Mouse (Mus musculus) thymus, adult 2 months (tissue): Measurements from ENCODE around the gene Syndig1. TPM values are rescaled to one million over a fixed set of nuclear protein-coding genes. Genes with fewer than 3 reads are reported as not detected.

ENCODE experiments used
- DNase-seq: peaks from one replicate; pipeline ENCODE4 v3.0.0; 2021
- H3K27ac ChIP-seq: fragments of 200-500 bp; 2 replicates; pipeline ENCODE4 v1.5.1; 2012; ENCODE audit warnings: low read length, control low read depth; ENCODE audit not compliant: control insufficient read depth, insufficient read depth
- H3K27me3 ChIP-seq: fragments of 200-500 bp; 2 replicates; pipeline ENCODE4 v1.6.1; 2012; ENCODE audit warnings: mild to moderate bottlenecking, low read length, moderate library complexity, mixed read lengths; ENCODE audit not compliant: control insufficient read depth, insufficient read depth
- H3K36me3 ChIP-seq: fragments of 200-500 bp; 2 replicates; pipeline ENCODE4 v1.6.1; 2012; ENCODE audit warnings: mild to moderate bottlenecking, low read length, moderate library complexity; ENCODE audit not compliant: control insufficient read depth, insufficient read depth
- H3K4me1 ChIP-seq: fragments of 200-500 bp; replicated peaks from 2 replicates; pipeline ENCODE4 v1.6.1; 2012; ENCODE audit warnings: low read length; ENCODE audit not compliant: control insufficient read depth, insufficient read depth
- H3K4me3 ChIP-seq: fragments of 200-500 bp; 2 replicates; pipeline ENCODE4 v1.5.1; 2012; ENCODE audit warnings: mild to moderate bottlenecking, low read length, control low read depth, moderate library complexity; ENCODE audit not compliant: control insufficient read depth, insufficient read depth
- CTCF ChIP-seq: fragments of 200-500 bp; IDR thresholded peaks from 2 replicates; pipeline ENCODE4 v1.5.1; 2012; ENCODE audit warnings: mild to moderate bottlenecking, control low read depth, low read length, moderate library complexity, borderline replicate concordance; ENCODE audit not compliant: control insufficient read depth, poor library complexity, insufficient read depth; ENCODE audit errors: extremely low read depth
- POLR2A ChIP-seq: fragments of 200-500 bp; IDR thresholded peaks from 2 replicates; pipeline ENCODE4 v1.6.1; 2012; ENCODE audit warnings: mild to moderate bottlenecking, low read length, control low read depth, moderate library complexity; ENCODE audit not compliant: control insufficient read depth, poor library complexity, insufficient read depth; ENCODE audit errors: extremely low read depth
- WGBS: fragments of 180-500 bp; shearing (Covaris S2); methylation state at CpG from one replicate; pipeline ENCODE4 v1.1.7; 2018; 5-methylcytosine and 5-hydroxymethylcytosine counted together
- polyA plus RNA-seq: library from polyadenylated mRNA; depleted of rRNA; stranded (reverse); fragments of >200 nt; gene quantifications from 2 replicates; pipeline ENCODE4 v1.2.3, GENCODE M21; 2012

Gene Syndig1
- polyA plus RNA-seq, 1 experiment = 0.32 TPM

DNA sequence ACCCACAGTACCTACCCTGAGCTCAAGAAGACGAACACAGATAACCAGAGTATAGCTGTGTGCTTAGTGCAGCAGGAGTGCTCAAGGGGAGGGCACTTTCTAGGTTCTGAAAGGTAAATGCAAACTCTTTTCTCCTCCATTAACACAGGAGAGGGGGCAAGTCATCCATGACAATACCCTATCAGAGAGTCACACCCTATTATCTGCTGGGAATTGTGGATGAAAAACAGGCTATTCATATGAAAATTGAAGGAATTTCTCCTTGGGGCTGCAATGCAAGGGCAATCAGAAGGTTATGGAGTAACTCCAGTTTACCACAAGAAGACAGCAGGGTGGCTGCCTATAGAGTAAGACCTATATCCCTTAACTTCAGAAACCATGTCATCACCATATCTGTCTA, 154.1 kb downstream of the Syndig1 start:
- WGBS = 64% methylated on average over 1 of the region's 1 CpGs
- no peaks in the 10 kb centered on the region for H3K27me3 ChIP-seq

DNA sequence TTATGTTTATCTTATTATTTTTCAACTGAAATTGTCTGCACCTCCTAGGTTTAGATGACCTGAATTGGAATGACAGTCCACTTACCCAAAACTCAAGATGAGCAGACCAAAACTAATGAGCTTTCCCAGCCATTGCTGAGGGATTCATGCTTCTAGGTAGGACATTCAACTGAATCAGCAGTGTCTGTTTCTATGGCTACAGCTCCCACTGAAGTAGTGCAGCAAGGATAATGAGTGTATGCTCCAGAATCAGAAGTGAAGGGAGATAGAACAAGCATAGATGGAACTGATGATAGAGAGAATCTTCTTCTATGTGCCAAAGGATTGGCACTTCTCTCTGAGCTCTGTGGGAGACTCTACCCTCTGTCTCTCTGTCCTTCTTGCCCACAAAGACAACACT, 158.6 kb downstream of the Syndig1 start:
- H3K4me3 ChIP-seq = no peak overlapping the region
- no peak for DNase-seq
- H3K4me1 ChIP-seq = no peaks in the 10 kb centered on the region
- TF ChIP-seq CTCF (no peak), POLR2A (no peak)
- H3K27me3 ChIP-seq = no peaks in the 10 kb centered on the region
- H3K36me3 ChIP-seq = no peaks in the 10 kb centered on the region
- no peak overlapping the region for H3K27ac ChIP-seq

More for the DNA sequence above, 154.1 kb downstream of the Syndig1 start:
- no peak for TF ChIP-seq CTCF
- no peak for TF ChIP-seq POLR2A
- H3K27ac ChIP-seq = no peak overlapping the region
- no peaks in the 10 kb centered on the region for H3K36me3 ChIP-seq
- DNase-seq = no peak
- H3K4me1 ChIP-seq = no peaks in the 10 kb centered on the region
- no peak overlapping the region for H3K4me3 ChIP-seq

DNA sequence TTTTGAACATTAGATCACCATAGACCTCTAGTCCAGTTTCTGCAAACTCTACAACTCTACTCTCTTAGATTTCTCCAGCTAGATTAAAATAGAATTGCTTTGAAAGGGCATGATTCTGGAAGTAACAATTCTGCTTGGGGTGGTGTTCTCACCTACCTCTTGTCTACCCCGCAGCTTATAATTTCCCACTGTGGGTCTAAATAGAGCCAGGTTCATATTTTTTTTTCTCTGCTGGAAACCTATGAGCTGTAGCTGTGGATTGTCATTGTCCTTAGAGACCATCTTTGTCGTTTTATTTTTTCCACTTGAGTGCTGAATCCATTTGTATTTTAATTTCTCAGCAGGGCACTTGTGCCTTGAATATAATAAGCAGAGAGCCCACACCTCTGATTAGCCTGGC, 162.5 kb downstream of the Syndig1 start:
- Histone ChIP-seq H3K4me3 (no peak overlapping the region), H3K36me3 (no peaks in the 10 kb centered on the region), H3K27me3 (no peaks in the 10 kb centered on the region), H3K4me1 (no peaks in the 10 kb centered on the region), H3K27ac (no peak overlapping the region)
- no peak for TF ChIP-seq POLR2A
- no peak for TF ChIP-seq CTCF
- 74% methylated on average over 2 of the region's 2 CpGs for WGBS
- DNase-seq = no peak

DNA sequence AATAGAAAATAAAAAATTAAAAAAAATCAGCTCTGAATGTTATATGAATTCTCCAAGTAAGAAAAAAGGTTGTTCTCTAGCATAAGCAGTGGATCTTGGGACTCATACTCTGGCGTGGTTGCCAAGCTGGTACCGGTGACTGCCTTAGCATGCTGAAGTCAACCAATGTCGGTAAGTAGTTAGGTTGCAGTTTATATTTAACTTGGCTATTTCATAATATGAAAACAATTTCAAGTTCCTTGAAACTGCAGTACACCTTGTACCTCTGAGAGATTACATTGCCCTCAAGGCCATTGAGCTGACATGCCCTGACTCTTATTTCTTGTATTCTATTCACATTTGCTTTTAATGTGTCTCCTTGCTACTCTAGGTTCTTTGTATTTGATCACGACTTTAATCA, 163.9 kb downstream of the Syndig1 start:
- H3K4me3 ChIP-seq = no peak overlapping the region
- no peak overlapping the region for H3K27ac ChIP-seq
- H3K27me3 ChIP-seq = no peaks in the 10 kb centered on the region
- 93% methylated on average over 4 of the region's 4 CpGs for WGBS
- TF ChIP-seq POLR2A (no peak), CTCF (no peak)
- no peaks in the 10 kb centered on the region for H3K36me3 ChIP-seq
- no peak for DNase-seq
- no peaks in the 10 kb centered on the region for H3K4me1 ChIP-seq

DNA sequence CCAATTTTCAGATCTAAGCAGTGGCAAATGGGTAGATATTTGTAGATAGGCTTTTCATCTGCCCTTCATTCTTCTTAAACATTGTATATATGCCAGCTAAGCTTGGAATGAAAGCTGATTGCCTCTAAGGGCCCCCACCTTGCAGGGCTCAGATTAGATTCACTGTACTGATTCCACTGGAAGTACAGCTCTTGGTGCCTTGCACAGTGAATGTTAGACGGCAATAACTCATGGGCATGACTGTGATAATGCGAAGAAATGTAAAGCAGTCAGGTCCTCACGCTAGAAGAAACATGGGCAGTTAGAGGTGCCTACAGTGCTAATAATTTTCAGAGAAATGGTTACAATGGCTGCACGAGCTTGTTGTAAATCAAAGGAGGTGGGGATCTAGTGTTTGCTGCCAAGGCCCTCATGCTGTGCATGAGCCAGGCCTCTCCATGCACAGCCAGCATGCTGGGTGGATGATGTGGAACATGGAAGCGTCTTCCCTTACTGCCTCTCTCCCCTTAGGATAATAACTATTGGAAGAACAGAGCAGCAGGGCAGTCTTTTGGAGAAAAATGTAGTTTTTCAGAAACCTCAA, 167.5 kb downstream of the Syndig1 start:
- Histone ChIP-seq H3K36me3 (no peaks in the 10 kb centered on the region), H3K4me3 (no peak overlapping the region), H3K27ac (no peak overlapping the region), H3K4me1 (no peaks in the 10 kb centered on the region), H3K27me3 (no peaks in the 10 kb centered on the region)
- no peak for DNase-seq
- TF ChIP-seq CTCF (no peak), POLR2A (no peak)
- WGBS = 87% methylated on average over 5 of the region's 5 CpGs

DNA sequence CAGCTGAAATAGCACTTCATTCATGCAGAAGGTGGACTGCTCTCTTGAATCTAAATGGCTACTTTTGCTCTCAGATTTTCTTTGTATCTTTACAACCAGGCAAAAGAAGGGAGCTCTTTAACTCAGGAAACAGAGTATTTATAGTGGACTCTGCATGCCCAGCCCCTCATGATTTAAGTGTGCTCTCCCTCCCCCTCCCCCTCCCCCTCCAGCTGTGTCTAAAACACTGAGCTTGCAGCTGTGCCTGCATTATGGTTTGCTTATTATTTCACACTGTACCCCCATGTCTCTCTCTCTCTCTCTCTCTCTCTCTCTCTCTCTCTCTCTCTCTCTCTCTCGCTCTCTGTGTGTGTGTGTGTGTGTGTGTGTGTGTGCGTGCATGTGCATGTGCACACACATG, 168.6 kb downstream of the Syndig1 start:
- Histone ChIP-seq H3K27ac (no peak overlapping the region), H3K27me3 (no peaks in the 10 kb centered on the region), H3K4me3 (no peak overlapping the region), H3K36me3 (no peaks in the 10 kb centered on the region), H3K4me1 (no peaks in the 10 kb centered on the region)
- WGBS = 80% methylated on average over 2 of the region's 2 CpGs
- no peak for DNase-seq
- TF ChIP-seq CTCF (no peak), POLR2A (no peak)

DNA sequence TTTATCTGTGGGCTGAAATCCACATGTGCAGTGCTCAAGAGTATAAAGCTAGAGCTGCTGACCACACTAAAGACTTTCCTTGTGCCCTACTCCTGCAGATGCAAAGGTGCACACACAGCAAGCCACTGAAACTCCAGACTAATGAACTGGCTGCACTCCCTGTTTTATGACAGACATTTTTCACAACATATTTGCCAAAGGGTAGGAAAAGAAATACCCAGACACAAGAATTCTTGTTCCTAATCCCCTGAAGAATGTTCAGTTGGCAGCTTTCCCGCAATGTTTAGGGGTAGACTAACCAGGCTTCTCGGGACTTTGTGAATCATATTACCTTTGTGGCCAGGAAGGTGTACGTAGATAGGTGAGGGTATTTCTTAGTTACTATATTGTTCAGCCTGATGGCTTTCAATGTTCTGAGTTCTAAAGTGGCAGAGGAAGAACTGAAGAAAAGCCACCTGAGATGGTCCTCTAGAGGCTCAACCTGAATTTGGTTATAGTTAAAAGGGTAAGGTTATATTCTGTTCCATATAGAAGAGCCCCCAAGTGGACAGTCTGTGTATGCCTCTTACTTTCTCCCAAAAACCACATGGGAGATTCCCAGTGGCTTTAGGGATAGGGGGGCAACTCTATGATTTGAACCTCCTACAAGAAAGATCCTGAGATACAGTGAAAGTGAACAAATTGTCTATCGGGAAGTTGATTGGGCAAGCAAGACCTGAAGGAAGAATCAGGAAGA, 169.5 kb downstream of the Syndig1 start:
- no peaks in the 10 kb centered on the region for H3K27me3 ChIP-seq
- no peaks in the 10 kb centered on the region for H3K4me1 ChIP-seq
- H3K27ac ChIP-seq = no peak overlapping the region
- DNase-seq = no peak
- TF ChIP-seq CTCF (no peak), POLR2A (no peak)
- H3K4me3 ChIP-seq = no peak overlapping the region
- no peaks in the 10 kb centered on the region for H3K36me3 ChIP-seq
- WGBS = 89% methylated on average over 4 of the region's 4 CpGs
